Mouse (Mus musculus): ENCODE results near the gene Dnase2b.
A peak's percentile ranks its signal among the peaks of the same experiment; 100 is the strongest.

Gene Dnase2b

DNA sequence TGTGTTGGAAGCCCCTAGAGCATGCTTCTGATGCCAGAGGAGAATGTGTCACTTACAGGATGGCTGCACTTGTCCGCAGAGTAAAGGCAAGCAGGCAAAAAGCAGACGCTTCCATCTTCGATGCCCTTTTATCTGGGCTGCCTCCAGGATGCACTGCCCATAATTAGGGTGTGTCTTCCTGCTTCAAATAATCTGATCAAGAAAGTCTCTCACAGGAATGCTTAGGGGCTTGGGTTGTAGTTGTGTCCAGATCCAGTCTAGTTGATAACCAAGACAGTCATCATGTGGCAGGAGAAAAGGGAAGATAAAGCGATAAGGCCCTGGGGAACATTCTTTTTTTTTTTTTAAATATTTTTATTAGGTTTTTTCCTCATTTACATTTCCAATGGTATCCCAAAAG lies at the start of gene Dnase2b:
Dnase2b (minus strand) TSS at position 101 of the 400 bp plus-strand sequence.
- DNase-seq (ENCODE audit: low read depth), result no peak

DNA sequence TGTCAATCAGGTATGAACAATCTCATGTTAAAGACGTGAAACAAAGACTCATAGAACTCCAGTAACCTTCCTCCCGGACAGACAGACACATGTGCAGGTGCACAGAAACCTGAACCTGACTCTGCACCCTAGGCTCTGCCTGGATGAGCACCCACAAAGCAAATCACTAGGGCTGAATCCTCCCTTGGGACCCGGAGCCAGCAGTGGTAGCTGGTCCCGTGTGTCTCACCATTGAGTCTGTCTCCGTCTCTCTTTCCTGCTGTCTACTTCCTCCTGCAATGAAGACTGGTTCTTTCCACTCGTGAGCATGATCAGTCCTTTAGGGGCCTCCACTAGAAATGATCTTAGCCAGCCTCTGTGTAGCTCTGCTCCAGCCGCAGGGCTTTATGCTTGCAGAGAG lies 46.5 kb upstream of the Dnase2b start:
- no peak for DNase-seq (ENCODE audit: low read depth)

DNA sequence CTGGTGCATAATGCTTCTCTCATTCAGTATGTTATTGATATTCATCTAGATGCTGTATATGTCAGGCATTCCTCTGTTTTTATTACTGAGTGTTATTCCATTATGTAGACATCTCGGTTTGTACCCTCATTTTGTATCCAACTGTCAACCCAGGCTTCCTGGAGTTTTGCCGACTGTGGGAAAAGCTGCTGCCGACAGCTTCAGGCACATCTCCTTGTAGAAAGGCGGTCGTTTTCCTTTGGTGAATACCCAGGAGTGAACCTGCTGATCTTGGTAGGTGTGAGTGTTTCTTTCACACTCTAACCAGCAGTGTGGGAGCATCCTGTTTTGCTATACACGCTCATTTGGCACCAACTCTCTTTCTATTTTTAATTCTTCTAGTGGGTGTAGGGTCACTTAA lies 45.6 kb upstream of the Dnase2b start:
- DNase-seq (ENCODE audit: low read depth), result no peak

DNA sequence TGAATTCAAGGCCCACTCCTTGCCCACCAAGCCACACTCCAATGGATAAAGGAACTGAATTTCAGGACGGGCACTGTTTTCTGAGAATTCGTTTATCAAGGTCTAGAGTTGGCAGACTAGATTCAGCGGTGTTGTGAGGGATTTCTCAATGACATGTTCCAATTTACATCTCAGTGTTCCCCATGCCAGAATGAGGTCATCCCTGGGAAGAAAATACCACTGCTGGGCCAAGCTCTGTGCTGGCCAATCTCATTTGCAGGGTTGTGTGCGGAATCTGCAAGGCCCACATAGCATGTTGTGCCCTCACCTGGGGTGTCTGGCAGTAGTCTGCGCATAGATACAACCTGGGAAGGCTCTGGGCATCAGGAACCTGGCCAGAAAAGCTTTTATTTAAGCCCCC lies 43.9 kb upstream of the Dnase2b start:
- DNase-seq (ENCODE audit: low read depth), result no peak

DNA sequence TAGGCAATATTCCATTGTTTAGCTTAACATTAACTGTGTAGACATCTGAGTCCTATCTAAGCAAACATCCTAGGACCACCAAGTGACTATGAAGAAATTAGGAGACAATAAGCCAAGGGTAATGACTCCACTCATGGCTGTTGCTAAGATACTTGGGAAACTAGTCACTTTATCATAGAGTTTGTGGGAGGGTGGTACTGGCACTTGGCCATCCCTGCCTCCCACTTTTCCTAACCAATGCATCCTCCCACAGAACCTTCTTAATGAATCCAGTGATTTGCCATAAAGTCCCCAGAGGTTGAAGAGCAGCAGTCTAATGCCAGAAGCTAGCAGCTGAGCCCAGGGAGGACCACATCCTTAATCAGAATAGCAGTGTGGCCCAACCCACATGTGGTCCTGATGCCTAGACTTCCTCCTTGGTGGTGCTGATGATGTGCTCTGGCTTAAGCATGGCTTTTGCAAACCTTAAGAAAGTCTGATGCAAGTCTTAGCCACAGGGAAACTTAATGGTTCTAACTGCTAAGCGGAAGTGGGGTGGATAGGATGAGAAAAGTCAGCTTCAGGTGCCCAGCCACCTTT lies 42.8 kb upstream of the Dnase2b start:
- peak; percentile 21 for DNase-seq (ENCODE audit: low read depth)

DNA sequence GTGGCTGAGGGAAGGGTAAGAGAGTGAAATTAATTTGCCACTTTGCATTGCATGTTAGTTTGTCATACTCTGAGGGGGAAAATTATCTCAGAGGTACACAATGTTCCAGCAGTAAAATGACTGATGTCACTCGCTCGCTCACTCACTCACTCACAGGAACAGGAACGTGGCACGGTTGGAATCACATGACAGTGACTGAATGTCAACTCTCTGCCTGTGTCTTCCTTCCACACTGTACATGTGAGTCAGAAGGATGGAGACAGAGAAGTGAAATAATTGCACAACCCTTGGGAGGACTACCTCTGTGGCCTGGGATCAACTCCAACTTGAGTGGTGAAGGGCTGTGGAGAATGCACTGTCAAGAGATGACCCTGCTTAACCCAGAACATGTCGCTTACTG lies 42.0 kb upstream of the Dnase2b start:
- DNase-seq (ENCODE audit: low read depth), result no peak

DNA sequence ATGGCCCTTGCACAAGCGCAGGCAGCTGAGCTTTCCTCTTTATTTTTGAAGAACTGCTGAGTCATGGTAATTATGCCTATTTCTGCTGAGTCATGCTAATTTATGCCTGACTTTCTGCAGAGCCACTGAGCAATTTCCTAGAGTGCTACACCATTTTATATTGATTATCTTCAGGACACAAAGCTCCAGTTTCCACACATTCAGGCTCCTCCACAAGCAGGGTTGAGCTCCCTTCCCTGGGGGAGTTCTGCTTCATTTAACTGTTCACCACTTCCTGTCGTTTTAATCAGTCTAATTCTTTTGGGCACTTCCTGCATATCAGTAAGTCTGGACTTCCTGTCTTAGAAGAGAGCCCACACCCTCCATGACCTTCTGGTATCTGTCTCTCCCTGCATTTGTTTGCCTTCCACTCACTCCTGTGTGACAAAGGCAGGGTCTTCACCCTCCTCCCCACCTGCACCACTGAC lies 39.7 kb upstream of the Dnase2b start:
- peak; percentile 57 for DNase-seq (ENCODE audit: low read depth)

DNA sequence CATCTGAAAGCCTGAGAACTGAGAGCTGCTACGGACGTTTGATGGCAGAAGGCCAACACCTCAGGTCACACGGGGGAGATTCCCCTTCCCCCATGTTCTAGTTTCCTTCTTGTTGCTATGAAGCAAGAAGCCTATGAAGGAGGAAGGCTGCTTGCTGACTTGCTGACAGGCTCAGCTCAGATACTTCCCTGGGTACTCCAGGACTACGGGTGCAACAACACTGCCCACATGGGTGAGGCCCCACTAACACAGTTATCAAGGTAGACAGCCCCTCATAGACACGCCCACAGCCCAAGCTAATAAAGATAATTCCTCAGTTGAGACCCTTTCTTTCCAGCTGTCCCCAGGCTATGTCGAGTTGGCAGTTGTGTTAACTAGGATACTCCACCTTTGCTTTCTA lies 38.3 kb upstream of the Dnase2b start:
- no peak for DNase-seq (ENCODE audit: low read depth)

DNA sequence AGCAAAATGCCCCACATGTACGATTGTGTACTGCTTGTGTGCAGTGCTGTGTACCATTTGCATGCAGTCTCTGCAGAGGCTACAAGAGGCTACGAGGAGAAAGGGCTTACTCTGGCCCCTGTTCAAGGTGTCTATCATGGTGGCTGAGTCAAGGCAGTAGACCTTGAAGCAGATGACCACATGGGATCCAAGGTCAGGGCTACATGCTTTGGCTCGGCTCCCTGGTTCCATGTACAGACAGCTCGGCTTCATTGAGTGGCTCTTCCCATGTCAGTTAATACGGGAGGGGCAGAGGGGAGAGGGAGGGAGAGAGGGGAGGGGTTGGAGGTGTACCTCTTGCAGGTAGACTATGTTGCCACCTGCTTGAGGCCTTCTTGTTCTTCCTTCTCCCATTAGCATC lies 37.0 kb upstream of the Dnase2b start:
- DNase-seq (ENCODE audit: low read depth), result no peak

DNA sequence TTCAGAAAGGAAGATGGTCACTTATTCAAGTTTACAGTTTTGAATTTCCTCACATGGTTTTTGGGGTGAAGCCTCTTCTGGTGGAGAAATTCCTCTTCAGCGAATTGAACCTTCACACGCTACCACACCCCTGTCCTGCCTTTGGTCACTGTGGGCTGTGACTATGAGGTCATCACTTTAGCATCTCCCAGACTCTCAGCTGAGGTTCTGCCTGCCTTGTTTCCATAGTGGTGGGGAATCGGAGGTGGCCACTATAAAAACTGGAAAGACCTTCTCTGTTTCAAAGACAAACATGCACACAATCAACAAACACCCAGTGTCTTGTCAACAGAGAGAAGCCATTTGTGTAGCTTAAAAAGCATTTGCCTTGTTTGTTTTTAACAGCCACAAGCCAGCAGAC lies 35.8 kb upstream of the Dnase2b start, which contains the start of gene 4930503B20Rik:
4930503B20Rik (minus strand) TSS at position 101 of the 400 bp plus-strand sequence.
- no peak for DNase-seq (ENCODE audit: low read depth)

DNA sequence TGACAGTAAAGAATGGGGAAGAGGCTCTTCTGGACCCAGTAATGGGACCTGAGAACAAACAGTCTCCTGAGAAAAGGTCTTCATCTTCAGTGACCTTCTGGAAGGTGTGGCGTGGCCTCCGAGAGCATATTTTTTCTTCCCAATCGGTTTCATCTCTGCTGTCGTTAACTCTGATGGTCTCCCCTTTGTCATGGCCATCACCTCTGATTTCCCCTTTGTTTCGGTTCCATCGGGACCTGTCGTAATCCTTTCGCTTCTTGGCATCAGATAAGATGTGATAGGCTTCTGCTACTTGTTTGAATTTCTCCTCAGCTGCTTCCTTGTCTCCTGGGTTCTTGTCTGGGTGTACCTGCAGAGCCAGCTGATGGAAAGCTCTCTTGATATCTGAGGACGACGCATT lies 35.3 kb upstream of the Dnase2b start:
- no peak for DNase-seq (ENCODE audit: low read depth)

DNA sequence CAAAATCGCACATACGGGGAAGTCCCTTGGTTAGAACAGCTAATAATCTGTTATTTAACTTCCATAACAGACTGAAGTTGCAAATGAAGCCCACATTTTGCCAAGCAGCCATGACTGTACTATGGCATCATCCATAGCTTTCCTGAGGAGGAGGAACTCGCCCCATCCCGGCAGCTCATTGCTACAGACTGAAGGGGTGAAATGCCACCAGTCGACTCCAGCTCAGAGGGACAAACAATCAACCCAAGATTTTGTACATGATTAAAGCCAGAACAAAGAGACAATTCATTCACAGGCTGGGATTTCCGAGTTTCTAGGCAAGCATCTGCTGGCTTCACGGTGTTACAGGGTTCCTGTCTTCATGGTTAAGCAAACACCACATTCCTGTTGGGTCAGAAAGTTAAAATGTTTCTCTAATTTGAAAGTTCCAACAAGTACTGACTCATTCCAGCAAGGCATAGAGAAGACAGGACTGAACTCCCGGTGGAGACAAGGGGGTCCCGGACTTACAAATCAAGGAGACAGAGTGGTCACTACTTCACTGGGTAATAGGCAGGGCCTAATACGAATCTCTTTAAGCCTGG lies 34.0 kb upstream of the Dnase2b start:
- peak; percentile 45 for DNase-seq (ENCODE audit: low read depth)

DNA sequence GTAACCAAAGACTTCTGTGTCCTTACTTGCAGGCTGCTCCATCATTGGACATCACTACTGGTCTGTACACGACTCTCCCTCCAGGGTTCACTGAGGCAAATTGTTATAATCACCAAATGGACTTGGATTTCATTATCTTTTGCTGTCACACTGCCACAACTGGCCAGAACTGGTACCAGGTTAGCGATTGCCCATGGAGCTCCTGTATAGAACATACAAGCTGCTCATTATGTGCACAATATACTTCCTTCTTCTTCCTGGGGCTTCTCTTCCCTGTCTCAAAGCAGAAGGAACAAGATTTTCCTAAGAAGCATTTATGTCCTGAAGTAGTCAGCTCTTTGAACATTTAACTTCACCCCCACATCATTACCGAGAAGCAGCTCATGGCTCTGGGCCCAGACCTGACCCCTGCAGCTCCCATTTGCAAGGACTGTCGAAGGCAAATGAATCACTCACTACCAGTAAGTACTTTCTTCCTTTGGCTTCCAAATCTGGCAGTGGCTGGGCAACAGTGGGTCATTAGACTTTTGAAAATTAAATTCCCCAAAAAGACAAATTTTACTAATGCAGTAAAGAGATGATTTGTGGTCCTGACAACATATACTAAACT lies 26.5 kb upstream of the Dnase2b start:
- DNase-seq (ENCODE audit: low read depth), result peak; percentile 84

DNA sequence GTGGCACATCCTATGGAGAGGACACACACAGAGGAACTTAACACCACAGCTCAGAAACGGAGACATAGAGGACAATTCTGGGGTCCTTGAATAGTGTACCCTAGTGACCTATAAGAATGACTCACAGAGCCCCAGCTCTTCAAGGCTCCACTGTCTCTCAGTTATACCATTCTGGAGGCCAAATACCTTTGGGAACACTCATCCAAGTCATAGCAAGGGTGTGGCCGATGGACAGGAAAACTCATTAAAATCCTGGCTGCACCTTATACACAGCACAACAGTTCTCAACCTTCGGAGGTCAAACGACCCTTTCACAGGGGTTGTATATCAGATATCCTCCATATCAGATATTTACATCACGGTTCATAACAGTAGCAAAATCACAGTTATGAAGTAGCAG lies 17.1 kb upstream of the Dnase2b start:
- no peak for DNase-seq (ENCODE audit: low read depth)

DNA sequence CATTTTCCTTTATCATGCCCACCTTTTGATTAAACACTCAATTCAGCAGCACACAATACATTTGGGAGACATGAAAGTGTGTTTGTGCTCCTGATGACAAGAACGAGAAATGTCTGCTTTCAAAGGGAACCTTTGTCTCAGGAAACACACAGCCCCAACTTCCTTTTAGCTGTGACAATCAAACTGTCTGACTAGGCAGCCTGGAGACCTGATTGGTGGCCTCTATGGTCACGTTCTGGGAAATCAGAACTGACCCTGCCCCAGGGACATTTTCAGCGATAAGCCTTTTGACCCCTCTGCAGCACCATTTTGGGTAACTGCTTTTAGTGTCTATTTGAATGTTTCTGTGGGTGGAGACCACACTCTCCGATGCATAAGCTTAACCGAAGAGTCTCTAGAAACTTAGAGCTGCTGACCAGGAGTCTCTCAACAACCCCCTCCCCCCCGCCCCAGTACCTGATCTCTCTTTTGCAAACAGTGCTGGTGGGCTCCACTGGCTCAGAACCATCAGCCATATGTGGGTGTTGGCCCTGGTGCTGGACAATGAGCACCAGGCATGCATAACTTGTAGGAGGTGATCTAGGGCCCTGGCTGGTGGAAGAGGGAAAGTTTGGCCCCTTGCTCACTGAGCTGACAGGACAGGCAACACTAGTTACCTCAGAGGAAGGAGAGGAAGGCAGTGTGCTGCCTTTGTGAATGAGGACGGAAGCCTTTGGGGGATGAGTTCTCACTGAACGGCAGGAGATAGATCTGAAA lies 13.0 kb upstream of the Dnase2b start:
- no peak for DNase-seq (ENCODE audit: low read depth)

DNA sequence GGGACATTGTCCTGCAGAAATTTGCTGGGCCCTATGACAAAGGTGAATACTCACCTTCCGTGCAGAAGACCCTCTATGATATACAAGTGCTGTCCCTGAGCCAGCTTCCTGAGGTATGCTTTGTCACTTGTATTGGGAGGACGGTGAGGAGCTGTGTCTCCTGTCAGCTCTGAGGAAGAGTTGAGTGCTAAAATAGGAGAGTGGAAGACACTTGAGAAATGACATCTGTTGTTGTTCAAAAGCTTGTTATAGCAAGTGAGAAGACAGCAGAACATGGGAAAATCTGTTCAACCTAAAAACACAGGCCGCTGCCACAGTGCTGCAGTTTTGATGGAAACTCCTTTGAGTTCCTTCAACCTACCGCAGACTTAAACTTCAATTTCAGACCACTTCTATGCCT lies 10.4 kb upstream of the Dnase2b start:
- DNase-seq (ENCODE audit: low read depth), result no peak

DNA sequence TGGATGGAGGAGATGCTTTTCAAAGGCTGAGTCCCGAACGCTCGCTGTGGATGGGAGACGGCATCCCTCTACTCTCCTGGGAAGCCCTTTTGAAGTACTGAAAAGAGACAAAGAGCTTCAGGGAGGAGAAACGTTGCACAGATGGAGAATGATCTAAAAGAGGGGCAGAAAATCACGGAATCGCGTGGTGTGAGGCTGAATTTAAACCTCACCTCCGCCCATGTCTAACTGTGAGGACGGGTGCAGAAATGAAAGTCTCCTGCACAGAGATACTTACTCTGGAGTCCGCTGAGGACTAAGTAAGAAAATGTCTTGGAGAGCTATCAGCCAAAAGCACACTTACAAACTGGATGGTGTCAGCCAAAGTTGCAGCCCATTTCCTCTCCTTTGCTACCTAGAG lies 6.6 kb upstream of the Dnase2b start:
- DNase-seq (ENCODE audit: low read depth), result no peak

DNA sequence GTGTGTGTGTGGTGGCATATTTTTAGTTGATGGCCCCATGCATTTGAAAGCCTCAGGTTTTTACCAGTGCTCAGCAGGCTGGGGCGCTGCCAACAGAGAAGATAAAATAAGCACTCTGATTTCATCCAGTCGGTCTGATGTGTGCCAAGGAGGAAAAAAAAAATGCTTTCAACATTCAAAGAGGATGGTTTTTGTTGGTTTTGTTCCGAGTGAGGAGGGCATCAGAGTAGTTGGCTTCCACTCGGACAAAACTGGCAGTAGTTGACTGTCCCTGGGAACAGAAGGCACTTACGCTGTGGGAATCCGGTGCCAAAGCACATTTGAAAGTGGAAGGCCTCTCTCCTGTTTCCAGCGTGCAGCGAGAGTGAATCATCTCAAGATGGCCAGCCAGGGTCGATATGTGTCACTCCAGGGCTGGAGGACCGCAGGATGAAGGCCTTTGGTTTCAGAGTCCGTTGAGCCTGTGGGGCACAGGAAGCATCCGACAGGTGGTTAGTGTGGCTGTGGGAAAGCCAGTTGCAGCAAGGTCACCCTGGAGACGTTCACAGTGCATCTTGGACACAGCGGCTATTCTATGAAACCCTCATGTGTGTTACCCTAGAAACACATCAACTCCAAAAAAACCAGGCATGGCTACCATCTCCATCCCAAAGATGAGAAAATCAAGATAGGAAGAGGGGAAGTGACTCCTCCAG lies 5.3 kb upstream of the Dnase2b start:
- peak; percentile 50 for DNase-seq (ENCODE audit: low read depth)

DNA sequence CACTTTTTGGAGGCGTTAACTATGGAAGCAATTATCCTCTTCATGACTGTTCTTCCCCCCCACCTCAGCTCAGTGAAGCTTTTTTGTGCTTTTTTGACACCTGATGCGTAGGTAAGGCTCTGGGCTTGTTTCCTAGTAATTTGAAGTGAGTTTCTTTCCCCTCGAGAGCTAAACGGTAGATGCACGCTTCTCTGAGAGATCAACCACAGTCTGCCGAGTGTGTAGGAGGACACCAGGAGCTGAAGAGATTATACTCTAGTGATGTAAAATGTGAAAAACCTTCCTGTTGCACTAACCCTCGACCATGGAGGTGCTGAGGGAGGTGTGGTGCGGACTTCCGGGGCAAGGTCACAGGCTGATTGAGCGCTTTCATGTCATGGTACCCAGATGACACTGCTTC lies 4.7 kb upstream of the Dnase2b start:
- no peak for DNase-seq (ENCODE audit: low read depth)

DNA sequence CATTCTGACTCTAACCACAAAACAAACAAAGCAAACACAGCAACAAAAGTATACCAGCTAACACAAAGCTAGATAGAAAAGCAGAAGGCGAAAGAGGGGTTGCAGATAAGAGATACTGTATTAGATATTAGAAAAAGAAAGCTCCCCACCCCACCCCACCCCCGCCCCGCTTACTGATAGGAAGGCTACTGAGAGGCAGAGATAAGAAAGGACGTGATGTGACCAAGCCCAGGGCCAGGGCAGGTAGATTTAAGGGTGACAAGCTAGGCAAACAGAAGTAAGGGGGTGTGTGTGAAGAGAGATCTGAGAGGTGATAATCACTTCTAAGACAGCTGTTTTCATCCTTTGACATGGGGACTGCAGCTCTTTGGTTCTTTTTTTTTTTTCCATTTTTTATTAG lies 3.0 kb upstream of the Dnase2b start:
- DNase-seq (ENCODE audit: low read depth), result no peak

DNA sequence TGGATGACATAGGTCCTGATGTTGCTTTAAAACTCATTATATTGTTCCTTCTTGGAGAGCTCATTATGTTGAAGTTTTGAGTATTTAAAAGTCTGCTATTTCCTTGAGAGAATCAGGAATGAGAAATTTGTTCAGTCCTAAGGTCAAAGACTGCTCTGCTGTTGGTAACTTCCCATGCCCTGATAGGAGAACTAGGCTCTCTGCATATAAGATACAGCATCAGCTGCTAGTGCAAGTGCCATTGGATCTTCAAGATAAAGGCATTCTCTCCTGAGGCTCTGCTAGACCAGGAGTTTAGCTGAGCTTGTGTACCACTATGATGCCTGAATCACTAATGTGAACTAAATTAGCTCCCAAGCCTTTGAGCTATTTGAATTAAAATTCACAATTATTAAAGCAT lies 2.5 kb upstream of the Dnase2b start:
- no peak for DNase-seq (ENCODE audit: low read depth)

DNA sequence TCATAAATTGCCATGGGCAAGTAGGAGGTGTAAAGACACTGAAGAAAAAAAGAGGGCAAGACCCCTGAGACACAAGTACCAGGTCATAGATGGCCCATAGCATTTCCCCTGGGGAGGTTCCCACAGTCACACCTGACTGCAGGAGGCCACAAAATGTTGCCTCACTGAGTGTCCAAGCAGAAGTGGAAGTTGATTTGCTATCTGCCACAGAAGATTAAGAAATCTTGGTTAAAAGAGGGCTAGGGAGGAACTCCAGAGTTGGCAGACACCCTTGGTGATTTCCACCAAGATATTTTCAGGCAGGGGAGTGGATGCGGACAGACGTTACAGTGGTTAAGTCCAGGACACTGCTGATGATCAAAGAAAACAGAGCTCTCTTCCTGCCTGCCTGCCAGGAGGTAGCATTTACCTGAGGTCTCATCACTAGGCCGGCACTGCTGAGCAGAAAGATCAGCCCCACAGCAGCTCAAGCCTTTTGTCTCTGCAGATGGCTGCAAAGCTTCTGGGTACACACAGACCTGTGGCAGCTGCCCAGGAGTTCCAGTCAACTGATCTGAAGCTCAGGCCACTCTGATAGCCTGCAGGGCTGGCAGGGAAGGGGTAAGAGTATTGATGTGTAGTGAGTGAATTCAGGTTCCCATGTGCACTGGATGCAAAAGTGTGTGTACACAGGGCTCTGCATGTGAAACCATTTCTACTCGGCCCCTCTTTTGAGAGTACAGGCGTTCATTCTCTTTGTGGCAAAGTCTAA lies 1.3 kb upstream of the Dnase2b start:
- DNase-seq (ENCODE audit: low read depth), result no peak

Data from NIH3T3 (cell line).